Mouse (Mus musculus) C2C12 (cell line): ENCODE measurements around the gene Ppfia1.

ENCODE experiments used
- CEBPB ChIP-seq: IDR thresholded peaks from one replicate; pipeline ENCODE4 v1.6.1; 2011; ENCODE audit warnings: low read depth, mild to moderate bottlenecking, control low read depth, moderate library complexity
- CTCF ChIP-seq: IDR thresholded peaks from one replicate; pipeline ENCODE4 v1.5.1; 2011; ENCODE audit not compliant: control insufficient read depth, insufficient read depth, insufficient read length
- MAX ChIP-seq: IDR thresholded peaks from one replicate; pipeline ENCODE4 v1.6.1; 2011; ENCODE audit warnings: mild to moderate bottlenecking, control low read depth
- MYOD1 ChIP-seq: IDR thresholded peaks from one replicate; pipeline ENCODE4 v1.6.1; 2011; ENCODE audit warnings: low read depth; ENCODE audit not compliant: control insufficient read depth, insufficient read length
- USF1 ChIP-seq: IDR thresholded peaks from one replicate; pipeline ENCODE4 v1.6.1; 2011; ENCODE audit warnings: low read depth, mild to moderate bottlenecking, control low read depth, moderate library complexity

DNA sequence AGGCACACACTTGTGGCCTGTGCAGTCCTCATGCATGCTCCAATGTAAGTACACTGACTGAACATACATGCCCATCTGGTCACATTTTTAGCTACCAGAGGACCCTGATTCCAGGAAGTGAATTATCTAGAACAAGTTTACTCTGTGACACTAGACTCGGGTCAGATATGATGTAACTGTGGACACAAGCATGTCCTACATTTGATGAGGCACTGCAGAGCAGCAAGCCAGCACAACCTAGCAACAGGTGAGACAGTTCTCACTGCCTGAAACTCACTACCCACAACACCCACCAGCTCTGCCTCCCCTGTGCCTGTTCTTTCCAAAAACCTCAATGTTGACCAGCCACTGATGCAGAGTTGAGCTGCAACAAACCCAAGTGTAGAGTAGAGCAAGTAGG is 2.7 kb downstream of the Ppfia1 start:
- TF ChIP-seq CTCF, result no peak
- TF ChIP-seq MAX, result no peak
- no peak for TF ChIP-seq CEBPB
- no peak for TF ChIP-seq USF1
- TF ChIP-seq MYOD1, result no peak
